Mouse (Mus musculus) embryonic facial prominence, embryonic 14.5 days (tissue): ENCODE results near the gene Pex6. TPM values are rescaled to one million over a fixed set of nuclear protein-coding genes. Genes with fewer than 3 reads are reported as not detected.

Experiments
- ATAC-seq: fragments of 200-750 bp; cut with Nextera tagmentation; 2 replicates; pipeline ENCODE4 v1.8.0; 2017; ENCODE audit warnings: low read depth, moderate number of reproducible peaks, moderate TSS enrichment
- DNase-seq: peaks from one replicate; pipeline ENCODE4 v3.0.0-alpha.2; 2015; ENCODE audit warnings: low spot score
- H3K27ac ChIP-seq: fragments of 300-500 bp; sonication (generic); replicated peaks from 2 replicates; pipeline ENCODE4 v1.5.1; 2014; ENCODE audit warnings: low read depth, mild to moderate bottlenecking, low read length, moderate library complexity
- H3K27me3 ChIP-seq: fragments of 300-500 bp; sonication (generic); replicated peaks from 2 replicates; pipeline ENCODE4 v1.6.1; 2014; ENCODE audit warnings: low read length; ENCODE audit not compliant: control insufficient read depth, insufficient read depth
- H3K36me3 ChIP-seq: fragments of 300-500 bp; sonication (generic); 2 replicates; pipeline ENCODE4 v1.6.1; 2014; ENCODE audit warnings: low read length, mixed read lengths; ENCODE audit not compliant: control insufficient read depth, insufficient read depth
- H3K4me1 ChIP-seq: fragments of 300-500 bp; sonication (generic); 2 replicates; pipeline ENCODE4 v1.6.1; 2014; ENCODE audit warnings: antibody characterized with exemption, low read length; ENCODE audit not compliant: control insufficient read depth, insufficient read depth
- H3K4me2 ChIP-seq: fragments of 300-500 bp; sonication (generic); 2 replicates; pipeline ENCODE4 v1.6.1; 2014; ENCODE audit warnings: low read depth, mild to moderate bottlenecking, low read length, moderate library complexity, mixed read lengths
- H3K4me3 ChIP-seq: fragments of 300-500 bp; sonication (generic); 2 replicates; pipeline ENCODE4 v1.5.1; 2014; ENCODE audit warnings: low read depth, mild to moderate bottlenecking, low read length
- H3K9ac ChIP-seq: fragments of 300-500 bp; sonication (generic); 2 replicates; pipeline ENCODE4 v1.6.1; 2014; ENCODE audit warnings: low read depth, mild to moderate bottlenecking, low read length, moderate library complexity, mixed read lengths
- H3K9me3 ChIP-seq: fragments of 300-500 bp; sonication (generic); 2 replicates; pipeline ENCODE4 v1.6.1; 2016; ENCODE audit warnings: low read length; ENCODE audit not compliant: control insufficient read depth
- WGBS: fragments of 180-500 bp; shearing (Covaris S2); extraction: QIAGEN DNeasy Blood & Tissue Kit; methylation state at CpG from one replicate; pipeline ENCODE4 v1.1.7; 2014; 5-methylcytosine and 5-hydroxymethylcytosine counted together
- polyA plus RNA-seq: library from polyadenylated mRNA; unstranded; fragments of >200 nt; fragmentation: Nextera tagmentation; extraction: Ambion mirVana; gene quantifications from 2 replicates; pipeline ENCODE4 v1.2.1, GENCODE M21; 2014

Gene Pex6
- polyA plus RNA-seq, 1 experiment from 2014 or later = 22.2 TPM

DNA sequence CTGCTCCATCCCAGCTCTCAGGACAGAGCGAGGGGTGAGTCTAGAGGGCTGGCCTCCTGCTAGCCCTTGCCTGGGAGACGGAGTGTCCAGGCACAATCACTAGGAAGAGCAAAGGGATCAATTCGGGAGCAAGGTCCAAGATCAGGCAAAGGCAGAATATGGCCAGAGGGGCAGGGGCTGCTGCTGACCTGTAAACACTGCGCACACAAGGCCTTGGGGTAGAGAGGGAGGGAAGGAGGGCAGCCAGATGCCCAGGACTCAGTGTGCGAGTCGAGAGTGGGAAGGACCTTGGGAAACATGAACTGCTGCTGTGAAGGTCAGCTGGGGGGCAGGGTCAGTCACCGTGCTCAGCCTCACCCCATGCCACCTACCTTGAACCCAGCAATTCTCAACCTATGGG lies 24.0 kb downstream of the Pex6 start:
- Histone ChIP-seq H3K4me3 (no peak overlapping the region), H3K36me3 (peaks cover 30% of the 10 kb centered on the region), H3K4me2 (no peak overlapping the region), H3K4me1 (no peaks in the 10 kb centered on the region), H3K9ac (no peak overlapping the region), H3K9me3 (no peaks in the 10 kb centered on the region), H3K27ac (no peak overlapping the region), H3K27me3 (no peaks in the 10 kb centered on the region)
- no peak for ATAC-seq
- no peak for DNase-seq
- WGBS = 86% methylated on average over 7 of the region's 7 CpGs

GRCm38 (mm10) chr17:46736160-46736559 lies 24.9 kb downstream of the Pex6 start:
- no peaks in the 10 kb centered on the region for H3K9me3 ChIP-seq
- no peak for DNase-seq
- ATAC-seq = no peak

DNA sequence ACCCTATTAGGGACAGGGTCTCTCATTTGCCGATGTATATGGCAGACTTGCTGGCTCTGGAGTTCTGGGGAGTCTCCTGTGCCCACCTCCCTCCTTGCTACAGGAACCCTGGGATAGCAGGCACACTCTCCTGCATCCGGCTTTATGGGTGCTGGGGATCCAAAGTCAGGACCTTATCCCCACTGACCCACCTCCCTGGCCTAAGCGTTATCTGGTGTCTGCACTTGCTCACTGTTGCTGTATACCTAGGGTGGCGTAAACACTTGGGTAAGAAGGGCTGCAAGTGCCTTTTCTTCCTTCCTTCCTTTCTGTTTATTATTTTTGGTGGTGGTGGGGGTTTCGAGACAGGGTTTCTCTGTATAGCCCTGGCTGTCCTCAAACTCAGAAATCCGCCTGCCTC lies 30.0 kb downstream of the Pex6 start:
- Histone ChIP-seq H3K36me3 (peaks cover 39% of the 10 kb centered on the region), H3K4me2 (no peak overlapping the region), H3K27me3 (no peaks in the 10 kb centered on the region), H3K4me1 (no peaks in the 10 kb centered on the region), H3K27ac (no peak overlapping the region), H3K9ac (no peak overlapping the region), H3K4me3 (no peak overlapping the region), H3K9me3 (no peaks in the 10 kb centered on the region)
- DNase-seq = no peak
- WGBS = 92% methylated on average over 6 of the region's 6 CpGs
- no peak for ATAC-seq

More at GRCm38 (mm10) chr17:46736160-46736559, 24.9 kb downstream of the Pex6 start:
- peaks cover 30% of the 10 kb centered on the region for H3K36me3 ChIP-seq
- H3K4me3 ChIP-seq = no peak overlapping the region
- H3K4me2 ChIP-seq = no peak overlapping the region
- no peak overlapping the region for H3K27ac ChIP-seq
- H3K9ac ChIP-seq = no peak overlapping the region
- 78% methylated on average over 5 of the region's 10 CpGs for WGBS
- no peaks in the 10 kb centered on the region for H3K4me1 ChIP-seq
- H3K27me3 ChIP-seq = no peaks in the 10 kb centered on the region

DNA sequence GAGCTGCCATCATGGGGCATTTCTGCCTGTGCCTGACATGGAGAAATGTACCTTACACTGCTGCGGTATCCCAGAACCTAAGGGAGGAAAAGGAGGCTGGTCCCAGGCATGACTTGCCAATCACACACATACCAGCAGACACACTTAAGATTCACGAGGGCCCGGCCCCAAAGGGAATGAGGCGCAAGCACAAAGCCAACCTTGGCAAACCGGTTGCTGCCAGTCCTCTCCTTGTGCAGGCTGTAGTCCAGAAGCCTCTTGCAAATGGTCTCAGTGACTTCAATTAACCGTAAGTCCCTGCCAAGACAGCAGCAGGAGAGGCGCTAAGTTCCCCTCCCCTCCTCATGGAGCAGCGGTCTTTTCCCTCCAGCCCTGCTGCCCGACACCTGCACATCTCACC lies 31.7 kb downstream of the Pex6 start:
- DNase-seq (no peak), ATAC-seq (no peak)
- H3K9ac ChIP-seq = no peak overlapping the region
- H3K9me3 ChIP-seq = no peaks in the 10 kb centered on the region
- 93% methylated on average over 9 of the region's 9 CpGs for WGBS
- no peak overlapping the region for H3K4me2 ChIP-seq
- no peaks in the 10 kb centered on the region for H3K4me1 ChIP-seq
- peaks cover 31% of the 10 kb centered on the region for H3K36me3 ChIP-seq
- no peak overlapping the region for H3K4me3 ChIP-seq
- H3K27ac ChIP-seq = no peak overlapping the region
- no peaks in the 10 kb centered on the region for H3K27me3 ChIP-seq

GRCm38 (mm10) chr17:46745506-46745905 lies 34.2 kb downstream of the Pex6 start:
- Histone ChIP-seq H3K9me3 (no peaks in the 10 kb centered on the region), H3K27ac (no peak overlapping the region), H3K4me3 (no peak overlapping the region), H3K27me3 (no peaks in the 10 kb centered on the region), H3K9ac (no peak overlapping the region), H3K4me1 (no peaks in the 10 kb centered on the region), H3K4me2 (no peak overlapping the region), H3K36me3 (peaks cover 31% of the 10 kb centered on the region)
- DNase-seq (no peak), ATAC-seq (no peak)
- 90% methylated on average over 2 of the region's 2 CpGs for WGBS

DNA sequence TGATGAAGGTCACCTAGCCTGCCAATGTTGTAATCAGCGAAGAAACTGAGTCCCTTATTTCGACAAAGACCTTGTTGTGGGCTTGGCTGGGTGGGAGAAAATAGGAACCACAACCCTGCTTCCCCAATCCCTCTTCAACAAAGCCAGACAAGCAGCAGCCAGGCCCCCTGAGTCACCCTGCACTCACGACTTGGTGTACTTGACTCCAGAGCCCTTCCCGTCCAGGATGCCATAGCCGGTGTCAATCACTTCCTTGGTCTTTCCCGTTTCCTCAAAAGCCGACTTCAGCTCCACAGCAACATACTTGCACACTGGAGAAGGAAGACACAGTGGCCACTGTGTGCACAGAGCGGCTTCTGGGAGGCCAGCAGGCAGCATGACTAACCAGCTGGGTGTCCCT lies 36.0 kb downstream of the Pex6 start:
- no peak for ATAC-seq
- WGBS = 83% methylated on average over 8 of the region's 8 CpGs

GRCm38 (mm10) chr17:46747806-46748205 lies 36.5 kb downstream of the Pex6 start:
- Histone ChIP-seq H3K36me3 (peaks cover 24% of the 10 kb centered on the region), H3K9ac (no peak overlapping the region), H3K4me1 (peaks cover 9% of the 10 kb centered on the region; the same call in 1 of the 2 replicates), H3K27ac (no peak overlapping the region), H3K27me3 (no peaks in the 10 kb centered on the region), H3K4me2 (no peak overlapping the region), H3K9me3 (no peaks in the 10 kb centered on the region), H3K4me3 (no peak overlapping the region)
- ATAC-seq = no peak
- 96% methylated on average over 2 of the region's 2 CpGs for WGBS
- DNase-seq = no peak

More for the DNA sequence above, 36.0 kb downstream of the Pex6 start:
- no peak overlapping the region for H3K4me2 ChIP-seq
- no peak for DNase-seq
- no peaks in the 10 kb centered on the region for H3K9me3 ChIP-seq
- H3K27me3 ChIP-seq = no peaks in the 10 kb centered on the region
- no peak overlapping the region for H3K27ac ChIP-seq
- peaks cover 30% of the 10 kb centered on the region for H3K36me3 ChIP-seq
- H3K4me1 ChIP-seq = peaks cover 5% of the 10 kb centered on the region; the same call in 1 of the 2 replicates
- no peak overlapping the region for H3K4me3 ChIP-seq
- H3K9ac ChIP-seq = no peak overlapping the region

DNA sequence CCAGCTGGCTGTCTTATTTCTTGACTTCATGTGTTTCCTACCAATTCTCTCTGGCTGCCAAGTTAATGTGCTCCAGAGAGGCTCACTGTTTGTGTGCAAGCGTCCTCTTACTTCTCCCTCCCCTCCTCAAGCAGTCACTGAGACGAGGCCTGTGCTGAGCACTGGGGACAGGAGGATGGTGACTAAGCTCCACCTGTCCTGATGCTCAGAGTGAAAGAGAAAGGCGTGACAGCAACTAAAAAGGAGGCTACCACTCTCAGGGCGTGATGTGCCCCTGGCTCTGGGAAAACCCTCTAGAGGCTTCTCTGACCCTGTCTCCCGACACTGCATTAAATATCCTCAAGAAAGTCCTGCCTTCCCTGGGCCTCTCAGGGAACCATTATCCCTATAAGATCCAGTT lies 38.0 kb downstream of the Pex6 start:
- no peak overlapping the region for H3K4me2 ChIP-seq
- ATAC-seq (no peak), DNase-seq (no peak)
- H3K27me3 ChIP-seq = no peaks in the 10 kb centered on the region
- H3K36me3 ChIP-seq = peaks cover 11% of the 10 kb centered on the region
- no peak overlapping the region for H3K27ac ChIP-seq
- 94% methylated on average over 5 of the region's 5 CpGs for WGBS
- H3K4me1 ChIP-seq = peaks cover 9% of the 10 kb centered on the region; the same call in 1 of the 2 replicates
- no peak overlapping the region for H3K9ac ChIP-seq
- no peak overlapping the region for H3K4me3 ChIP-seq
- H3K9me3 ChIP-seq = no peaks in the 10 kb centered on the region

- H3K27me3 ChIP-seq = no peaks in the 10 kb centered on the region
- H3K9ac ChIP-seq = peak overlapping the region; percentile 78
- ATAC-seq (no peak), DNase-seq (no peak)
- peaks cover 9% of the 10 kb centered on the region; the same call in 1 of the 2 replicates for H3K4me1 ChIP-seq
- H3K4me3 ChIP-seq = peak overlapping the region; percentile 74
- WGBS = 92% methylated on average over 4 of the region's 4 CpGs
- no peaks in the 10 kb centered on the region for H3K9me3 ChIP-seq
- H3K4me2 ChIP-seq = peak overlapping the region; percentile 80
- peak overlapping the region; percentile 77; the same call in 1 of the 2 replicates for H3K27ac ChIP-seq
- H3K36me3 ChIP-seq = peaks cover 9% of the 10 kb centered on the region; the same call in 1 of the 2 replicates
Observed at GRCm38 (mm10) chr17:46750580-46750979, 39.3 kb downstream of the Pex6 start.
